Mouse (Mus musculus): ENCODE results near the gene Cib4. TPM values are rescaled to one million over a fixed set of nuclear protein-coding genes. Genes with fewer than 3 reads are reported as not detected.

Gene Cib4
- polyA plus RNA-seq, 2 experiments = 0.20 TPM; not detected in 1

- no peak overlapping the region for H3K4me2 ChIP-seq (replicated peaks; ENCODE audit: low read depth, low read length, severe bottlenecking)
- no peak overlapping the region for H3K4me3 ChIP-seq (replicated peaks; ENCODE audit: low read length)
- H3K36me3 ChIP-seq (ENCODE audit: control insufficient read depth, insufficient read depth, low read length) = no peaks in the 10 kb centered on the region
- ATAC-seq (ENCODE audit: low FRiP score, low read depth) (no peak), DNase-seq (ENCODE audit: low spot score) (no peak)
- H3K9ac ChIP-seq (ENCODE audit: low read depth, low read length, severe bottlenecking) = no peak overlapping the region
- no peak overlapping the region for H3K27ac ChIP-seq (replicated peaks; ENCODE audit: low read depth, low read length)
- peaks cover 27% of the 10 kb centered on the region for H3K4me1 ChIP-seq (ENCODE audit: control insufficient read depth, insufficient read depth, low read length)
- H3K27me3 ChIP-seq (ENCODE audit: control insufficient read depth, insufficient read depth, low read length) = no peaks in the 10 kb centered on the region
- no peak for TF ChIP-seq POLR2A (IDR thresholded peaks at IDR 0.05; ENCODE audit: borderline replicate concordance, extremely low read depth, insufficient read depth, insufficient read length)
- no peaks in the 10 kb centered on the region for H3K9me3 ChIP-seq (ENCODE audit: control insufficient read depth, low read length)
- 76% methylated on average over 10 of the region's 10 CpGs for WGBS
These were observed 25.4 kb downstream of the Cib4 start for GRCm38 (mm10) chr5:30520214-30520732.

- H3K4me1 ChIP-seq (ENCODE audit: control insufficient read depth, insufficient read depth, low read length) = peaks cover 27% of the 10 kb centered on the region
- no peaks in the 10 kb centered on the region for H3K9me3 ChIP-seq (ENCODE audit: control insufficient read depth, low read length)
- TF ChIP-seq POLR2A (IDR thresholded peaks at IDR 0.05; ENCODE audit: borderline replicate concordance, extremely low read depth, insufficient read depth, insufficient read length) = no peak
- H3K27me3 ChIP-seq (ENCODE audit: control insufficient read depth, insufficient read depth, low read length) = no peaks in the 10 kb centered on the region
- no peaks in the 10 kb centered on the region for H3K36me3 ChIP-seq (ENCODE audit: control insufficient read depth, insufficient read depth, low read length)
- no peak overlapping the region for H3K9ac ChIP-seq (ENCODE audit: low read depth, low read length, severe bottlenecking)
- DNase-seq (ENCODE audit: low spot score) (no peak), ATAC-seq (ENCODE audit: low FRiP score, low read depth) (no peak)
- H3K4me2 ChIP-seq (replicated peaks; ENCODE audit: low read depth, low read length, severe bottlenecking) = no peak overlapping the region
- H3K27ac ChIP-seq (replicated peaks; ENCODE audit: low read depth, low read length) = no peak overlapping the region
- WGBS = 43% methylated on average over 7 of the region's 7 CpGs
- H3K4me3 ChIP-seq (replicated peaks; ENCODE audit: low read length) = no peak overlapping the region
These were observed 26.1 kb downstream of the Cib4 start for GRCm38 (mm10) chr5:30519494-30519893.

- Histone ChIP-seq H3K27me3 (ENCODE audit: control insufficient read depth, insufficient read depth, low read length) (no peaks in the 10 kb centered on the region), H3K4me2 (replicated peaks; ENCODE audit: low read depth, low read length, severe bottlenecking) (no peak overlapping the region), H3K36me3 (ENCODE audit: control insufficient read depth, insufficient read depth, low read length) (no peaks in the 10 kb centered on the region), H3K4me1 (ENCODE audit: control insufficient read depth, insufficient read depth, low read length) (peaks cover 27% of the 10 kb centered on the region), H3K4me3 (replicated peaks; ENCODE audit: low read length) (no peak overlapping the region), H3K9me3 (ENCODE audit: control insufficient read depth, low read length) (no peaks in the 10 kb centered on the region), H3K9ac (ENCODE audit: low read depth, low read length, severe bottlenecking) (no peak overlapping the region), H3K27ac (replicated peaks; ENCODE audit: low read depth, low read length) (0 out of 2 replicates have a peak overlapping the region, but pooled peaks have one; percentile 19)
- TF ChIP-seq POLR2A (IDR thresholded peaks at IDR 0.05; ENCODE audit: borderline replicate concordance, extremely low read depth, insufficient read depth, insufficient read length) = no peak
- 42% methylated on average over 6 of the region's 6 CpGs for WGBS
- ATAC-seq (ENCODE audit: low FRiP score, low read depth) (no peak), DNase-seq (ENCODE audit: low spot score) (no peak)
These were observed 27.1 kb downstream of the Cib4 start for GRCm38 (mm10) chr5:30518547-30518946.

DNA sequence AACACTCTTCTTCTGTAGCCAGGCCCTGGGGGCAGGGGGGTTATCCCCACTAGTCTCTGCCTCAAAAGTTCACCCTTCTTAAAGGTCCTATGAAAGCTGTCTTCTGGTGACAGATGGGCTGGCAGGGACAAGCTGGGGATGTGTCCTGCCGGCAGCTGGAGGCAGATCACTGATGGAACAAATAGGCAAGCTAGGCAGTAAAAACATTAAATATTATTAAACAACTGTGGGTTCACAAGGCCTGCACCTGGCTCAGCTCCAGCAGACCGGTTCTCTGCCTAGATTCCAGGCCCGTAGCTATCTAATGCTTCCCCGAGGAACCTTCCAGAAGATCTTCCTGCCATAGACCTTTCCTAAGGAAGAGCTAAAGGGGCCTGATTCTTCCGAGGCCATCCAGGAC, 27.5 kb downstream of the Cib4 start:
- Histone ChIP-seq H3K4me1 (ENCODE audit: control insufficient read depth, insufficient read depth, low read length) (peaks cover 27% of the 10 kb centered on the region), H3K4me3 (replicated peaks; ENCODE audit: low read length) (no peak overlapping the region), H3K9ac (ENCODE audit: low read depth, low read length, severe bottlenecking) (no peak overlapping the region), H3K27me3 (ENCODE audit: control insufficient read depth, insufficient read depth, low read length) (no peaks in the 10 kb centered on the region), H3K9me3 (ENCODE audit: control insufficient read depth, low read length) (no peaks in the 10 kb centered on the region), H3K4me2 (replicated peaks; ENCODE audit: low read depth, low read length, severe bottlenecking) (no peak overlapping the region), H3K27ac (replicated peaks; ENCODE audit: low read depth, low read length) (peak overlapping the region; percentile 19; the same call in 1 of the 2 replicates), H3K36me3 (ENCODE audit: control insufficient read depth, insufficient read depth, low read length) (no peaks in the 10 kb centered on the region)
- ATAC-seq (ENCODE audit: low FRiP score, low read depth) (no peak), DNase-seq (ENCODE audit: low spot score) (no peak)
- no peak for TF ChIP-seq POLR2A (IDR thresholded peaks at IDR 0.05; ENCODE audit: borderline replicate concordance, extremely low read depth, insufficient read depth, insufficient read length)
- WGBS = 34% methylated on average over 5 of the region's 5 CpGs

GRCm38 (mm10) chr5:30516376-30516775, 29.3 kb downstream of the Cib4 start:
- no peak for DNase-seq (ENCODE audit: low spot score)
- H3K27me3 ChIP-seq (ENCODE audit: control insufficient read depth, insufficient read depth, low read length) = no peaks in the 10 kb centered on the region
- H3K9ac ChIP-seq (ENCODE audit: low read depth, low read length, severe bottlenecking) = no peak overlapping the region
- no peaks in the 10 kb centered on the region for H3K36me3 ChIP-seq (ENCODE audit: control insufficient read depth, insufficient read depth, low read length)
- WGBS = 65% methylated on average over 7 of the region's 7 CpGs
- no peak for ATAC-seq (ENCODE audit: low FRiP score, low read depth)
- H3K27ac ChIP-seq (replicated peaks; ENCODE audit: low read depth, low read length) = no peak overlapping the region
- H3K4me3 ChIP-seq (replicated peaks; ENCODE audit: low read length) = no peak overlapping the region
- no peaks in the 10 kb centered on the region for H3K9me3 ChIP-seq (ENCODE audit: control insufficient read depth, low read length)
- no peak overlapping the region for H3K4me2 ChIP-seq (replicated peaks; ENCODE audit: low read depth, low read length, severe bottlenecking)
- TF ChIP-seq POLR2A (IDR thresholded peaks at IDR 0.05; ENCODE audit: borderline replicate concordance, extremely low read depth, insufficient read depth, insufficient read length) = no peak
- peaks cover 27% of the 10 kb centered on the region for H3K4me1 ChIP-seq (ENCODE audit: control insufficient read depth, insufficient read depth, low read length)

DNA sequence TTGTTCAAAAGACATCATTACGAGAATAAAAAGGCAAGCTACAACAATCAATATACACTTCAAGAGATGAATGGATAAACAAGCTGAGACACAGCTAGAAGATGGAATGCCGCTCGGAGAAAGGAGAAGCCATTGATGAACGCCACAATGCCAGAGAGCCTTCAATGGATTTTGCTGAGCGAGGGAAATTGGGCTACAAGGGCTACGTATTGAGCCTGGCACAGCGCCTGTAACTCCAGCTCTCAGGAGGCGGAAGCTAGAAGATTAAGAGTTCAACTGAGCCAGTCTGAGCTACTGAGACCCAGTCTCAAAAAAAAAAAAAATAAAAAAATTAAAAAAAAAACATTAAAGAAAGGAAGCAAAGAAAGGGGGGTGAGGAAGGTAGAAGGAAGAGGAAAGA, 32.5 kb downstream of the Cib4 start:
- Histone ChIP-seq H3K4me1 (ENCODE audit: control insufficient read depth, insufficient read depth, low read length) (peaks cover 18% of the 10 kb centered on the region), H3K4me2 (replicated peaks; ENCODE audit: low read depth, low read length, severe bottlenecking) (no peak overlapping the region), H3K27ac (replicated peaks; ENCODE audit: low read depth, low read length) (no peak overlapping the region), H3K36me3 (ENCODE audit: control insufficient read depth, insufficient read depth, low read length) (no peaks in the 10 kb centered on the region), H3K9me3 (ENCODE audit: control insufficient read depth, low read length) (no peaks in the 10 kb centered on the region), H3K4me3 (replicated peaks; ENCODE audit: low read length) (no peak overlapping the region), H3K9ac (ENCODE audit: low read depth, low read length, severe bottlenecking) (no peak overlapping the region), H3K27me3 (ENCODE audit: control insufficient read depth, insufficient read depth, low read length) (no peaks in the 10 kb centered on the region)
- DNase-seq (ENCODE audit: low spot score) (no peak), ATAC-seq (ENCODE audit: low FRiP score, low read depth) (no peak)
- TF ChIP-seq POLR2A (IDR thresholded peaks at IDR 0.05; ENCODE audit: borderline replicate concordance, extremely low read depth, insufficient read depth, insufficient read length) = no peak
- 81% methylated on average over 8 of the region's 8 CpGs for WGBS
